Mouse (Mus musculus) lung, adult 2 months (tissue): ENCODE data around the gene Rnaseh2b.

ENCODE experiments used
- CTCF ChIP-seq: fragments of 200-500 bp; IDR thresholded peaks from 2 replicates; pipeline ENCODE4 v1.5.1; 2011; ENCODE audit warnings: mild to moderate bottlenecking, low read length, control low read depth; ENCODE audit not compliant: insufficient read depth
- POLR2A ChIP-seq: fragments of 200-500 bp; IDR thresholded peaks from 2 replicates; pipeline ENCODE4 v1.6.1; 2011; ENCODE audit warnings: low read depth, mild to moderate bottlenecking, control low read depth, low read length, borderline replicate concordance; ENCODE audit errors: extremely low read depth

- TF ChIP-seq CTCF (no peak), POLR2A (no peak)
Observed at GRCm38 (mm10) chr14:62254371-62254770, 38.0 kb upstream of the Rnaseh2b start.
